Mouse (Mus musculus) cerebellum, adult 2 months (tissue): ENCODE results near the gene Kcnj6. TPM values are rescaled to one million over a fixed set of nuclear protein-coding genes. Genes with fewer than 3 reads are reported as not detected.

ENCODE experiments used
- DNase-seq, 2 experiments: peaks; one replicate each; pipeline ENCODE4 v3.0.0; 2021
- H3K27ac ChIP-seq: fragments of 200-500 bp; 2 replicates; pipeline ENCODE4 v1.5.1; 2012; ENCODE audit warnings: low read length, control low read depth, inconsistent platforms; ENCODE audit not compliant: insufficient read depth
- H3K27me3 ChIP-seq: fragments of 200-500 bp; 2 replicates; pipeline ENCODE4 v1.6.1; 2012; ENCODE audit warnings: inconsistent platforms, mild to moderate bottlenecking, low read length, moderate library complexity; ENCODE audit not compliant: control insufficient read depth, insufficient read depth
- H3K4me1 ChIP-seq: fragments of 200-500 bp; 2 replicates; pipeline ENCODE4 v1.6.1; 2011; ENCODE audit warnings: low read length; ENCODE audit not compliant: control insufficient read depth, insufficient read depth
- H3K4me3 ChIP-seq: fragments of 200-500 bp; replicated peaks from 2 replicates; pipeline ENCODE3; 2011; ENCODE audit warnings: mild to moderate bottlenecking, low read depth, low read length, control low read depth; ENCODE audit not compliant: insufficient read depth
- CTCF ChIP-seq: fragments of 200-500 bp; IDR thresholded peaks from 2 replicates; pipeline ENCODE4 v1.5.1; 2011; ENCODE audit warnings: low read depth, mild to moderate bottlenecking, control low read depth, low read length, moderate library complexity, borderline replicate concordance; ENCODE audit not compliant: insufficient read depth
- POLR2A ChIP-seq: fragments of 200-500 bp; IDR thresholded peaks from 2 replicates; pipeline ENCODE4 v1.6.1; 2011; ENCODE audit warnings: low read length, control low read depth, borderline replicate concordance; ENCODE audit not compliant: insufficient read depth
- WGBS: fragments of 180-500 bp; shearing (Covaris S2); methylation state at CpG from one replicate; pipeline ENCODE4 v1.1.7; 2018; 5-methylcytosine and 5-hydroxymethylcytosine counted together
- polyA plus RNA-seq: library from polyadenylated mRNA; depleted of rRNA; stranded (reverse); fragments of >200 nt; gene quantifications from 2 replicates; pipeline ENCODE4 v1.2.3, GENCODE M21; 2012

The Kcnj6 gene
- polyA plus RNA-seq, 1 experiment = 11.6 TPM

DNA sequence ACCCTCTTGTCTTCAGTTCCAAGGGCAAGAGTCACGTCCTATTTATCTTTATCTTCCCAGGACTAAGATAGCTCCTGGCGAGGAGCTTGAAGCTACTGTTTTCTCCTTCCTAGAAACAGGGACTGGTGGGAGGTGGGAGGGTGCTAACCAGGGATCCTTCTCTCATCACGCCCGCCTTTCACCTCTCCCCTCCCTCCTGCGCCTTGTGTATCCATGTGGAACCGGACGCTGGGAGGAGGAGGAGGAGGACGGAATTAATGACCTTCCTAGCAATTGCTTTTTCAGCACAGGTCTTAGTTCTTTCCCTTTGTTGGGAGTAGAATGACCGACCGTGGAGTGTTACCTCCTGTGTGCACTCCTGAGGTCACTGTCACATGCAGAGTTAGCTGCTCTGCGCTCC is 108.9 kb downstream of the Kcnj6 start:
- Histone ChIP-seq H3K27me3 (no peaks in the 10 kb centered on the region), H3K4me1 (peaks cover 28% of the 10 kb centered on the region), H3K27ac (no peak overlapping the region), H3K4me3 (no peak overlapping the region)
- no peak for TF ChIP-seq CTCF
- no peak for TF ChIP-seq POLR2A
- no peak for DNase-seq
- WGBS = 81% methylated on average over 11 of the region's 11 CpGs

DNA sequence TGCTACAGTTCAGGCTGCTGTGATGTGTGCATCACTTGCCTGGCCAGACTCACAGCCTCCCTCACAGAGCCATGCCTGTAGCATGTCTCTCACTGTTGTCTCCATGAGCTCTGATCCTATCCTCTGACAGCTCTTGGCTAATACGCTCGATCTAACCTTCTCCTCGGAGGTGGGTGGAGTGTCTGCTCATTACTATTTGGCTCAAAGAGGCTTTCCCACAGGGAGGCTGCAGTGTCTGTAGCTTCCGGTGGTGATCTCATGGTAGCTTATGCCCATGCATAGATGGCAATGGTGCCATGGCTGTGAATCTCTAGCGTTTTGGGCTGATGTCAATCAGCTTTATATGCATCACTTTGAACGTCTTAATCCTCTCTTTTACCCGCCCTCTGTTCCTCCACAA is 111.1 kb downstream of the Kcnj6 start:
- peak in 1 of 2 experiments; percentile 57 for DNase-seq
- TF ChIP-seq CTCF (no peak), POLR2A (no peak)
- no peak overlapping the region for H3K27ac ChIP-seq

DNA sequence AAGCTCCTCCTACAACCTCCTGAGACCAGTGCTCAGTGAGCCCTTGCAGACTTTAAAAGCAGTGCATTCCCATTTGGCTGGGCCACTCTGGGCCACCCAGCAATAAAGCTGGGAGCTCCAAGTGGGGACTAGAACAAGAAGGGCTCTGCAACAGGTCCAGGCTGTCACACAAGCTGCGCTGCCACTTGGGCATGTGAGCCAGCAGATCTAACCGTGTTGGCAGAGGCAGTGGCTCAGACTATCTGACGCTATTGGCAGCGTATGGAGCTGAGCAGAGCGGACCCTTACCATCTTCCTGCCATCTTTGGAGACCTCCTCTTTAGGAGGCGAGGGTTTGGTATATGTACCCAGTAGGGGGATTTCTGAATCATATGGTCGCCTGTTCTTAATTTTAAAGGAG is 112.4 kb downstream of the Kcnj6 start:
- H3K4me3 ChIP-seq = no peak overlapping the region
- DNase-seq = peak; percentile 71 to 80
- peaks cover 26% of the 10 kb centered on the region for H3K4me1 ChIP-seq
- no peaks in the 10 kb centered on the region for H3K27me3 ChIP-seq
- WGBS = 19% methylated on average over 7 of the region's 7 CpGs
- TF ChIP-seq POLR2A (no peak), CTCF (no peak)
- no peak overlapping the region for H3K27ac ChIP-seq

More for the DNA sequence above, 111.1 kb downstream of the Kcnj6 start:
- Histone ChIP-seq H3K4me1 (peaks cover 32% of the 10 kb centered on the region), H3K4me3 (no peak overlapping the region), H3K27me3 (no peaks in the 10 kb centered on the region)
- 26% methylated on average over 7 of the region's 7 CpGs for WGBS

DNA sequence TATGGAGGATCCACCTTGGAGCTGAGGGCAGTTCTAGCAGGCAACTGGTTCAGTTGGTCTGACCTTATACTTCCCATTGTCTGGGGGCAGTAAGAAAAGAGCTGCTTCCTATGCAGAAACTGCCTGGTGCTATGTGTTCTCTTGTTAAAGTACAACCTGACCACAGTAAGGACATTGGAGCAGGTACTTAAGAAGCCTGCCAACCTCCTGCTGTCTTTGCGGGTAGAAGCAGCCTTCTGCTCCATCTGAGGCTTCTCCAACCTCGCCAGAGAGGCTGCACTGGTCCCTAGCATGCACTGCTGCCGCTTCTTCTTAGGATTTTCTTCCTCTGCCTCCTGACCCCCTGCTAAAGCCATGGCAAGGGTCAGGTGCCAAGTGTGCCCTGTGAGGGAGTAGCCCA is 113.6 kb downstream of the Kcnj6 start:
- peaks cover 27% of the 10 kb centered on the region for H3K4me1 ChIP-seq
- no peak overlapping the region for H3K27ac ChIP-seq
- H3K27me3 ChIP-seq = no peaks in the 10 kb centered on the region
- DNase-seq = peak; percentile 60 to 78
- H3K4me3 ChIP-seq = no peak overlapping the region
- WGBS = 10% methylated on average over 3 of the region's 3 CpGs
- TF ChIP-seq POLR2A = no peak
- TF ChIP-seq CTCF = no peak

DNA sequence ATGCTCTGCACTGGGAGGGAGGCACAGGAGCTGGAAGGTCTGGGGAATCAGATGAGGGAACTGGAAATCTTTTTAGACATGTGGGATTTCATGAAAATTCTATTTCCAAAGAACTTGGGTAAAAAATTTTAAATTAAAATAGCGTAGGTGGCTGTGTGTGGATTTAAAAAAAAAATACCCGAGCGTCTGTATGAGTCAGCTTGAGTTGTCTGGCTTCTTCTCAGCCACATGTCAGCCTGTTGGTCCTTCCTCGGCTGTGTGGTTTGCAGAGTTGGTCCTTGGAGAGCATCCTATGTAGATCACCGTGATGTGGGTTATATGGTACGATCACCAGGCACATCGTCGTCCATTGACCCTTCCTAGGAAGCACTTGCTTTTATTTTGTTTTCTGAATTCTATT is 114.3 kb downstream of the Kcnj6 start:
- H3K27me3 ChIP-seq = no peaks in the 10 kb centered on the region
- H3K4me3 ChIP-seq = no peak overlapping the region
- no peak overlapping the region for H3K27ac ChIP-seq
- TF ChIP-seq CTCF (no peak), POLR2A (no peak)
- 70% methylated on average over 8 of the region's 8 CpGs for WGBS
- DNase-seq = no peak
- peaks cover 27% of the 10 kb centered on the region for H3K4me1 ChIP-seq

DNA sequence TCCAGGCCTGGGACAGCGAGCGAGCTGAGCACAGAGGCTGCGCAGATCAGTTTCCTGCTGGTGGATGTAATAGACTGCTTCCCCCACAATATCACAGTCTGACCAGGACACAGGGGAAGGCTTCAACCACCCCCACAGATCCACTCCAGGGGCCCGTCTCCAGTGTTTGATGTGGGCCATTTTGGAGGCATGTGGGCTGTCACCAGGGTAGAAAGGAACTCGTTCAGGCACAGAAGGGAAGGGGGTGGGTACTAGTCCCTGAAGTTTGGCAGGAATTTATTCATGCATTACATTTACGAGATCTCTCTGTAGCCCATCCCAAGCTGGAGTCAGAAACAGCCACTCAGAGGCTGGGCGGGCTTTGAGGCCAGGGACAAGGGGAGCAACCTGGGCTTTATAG is 115.4 kb downstream of the Kcnj6 start:
- TF ChIP-seq CTCF (no peak), POLR2A (no peak)
- Histone ChIP-seq H3K27me3 (no peaks in the 10 kb centered on the region), H3K27ac (no peak overlapping the region), H3K4me1 (peaks cover 27% of the 10 kb centered on the region), H3K4me3 (no peak overlapping the region)
- no peak for DNase-seq
- WGBS = 85% methylated on average over 7 of the region's 7 CpGs

DNA sequence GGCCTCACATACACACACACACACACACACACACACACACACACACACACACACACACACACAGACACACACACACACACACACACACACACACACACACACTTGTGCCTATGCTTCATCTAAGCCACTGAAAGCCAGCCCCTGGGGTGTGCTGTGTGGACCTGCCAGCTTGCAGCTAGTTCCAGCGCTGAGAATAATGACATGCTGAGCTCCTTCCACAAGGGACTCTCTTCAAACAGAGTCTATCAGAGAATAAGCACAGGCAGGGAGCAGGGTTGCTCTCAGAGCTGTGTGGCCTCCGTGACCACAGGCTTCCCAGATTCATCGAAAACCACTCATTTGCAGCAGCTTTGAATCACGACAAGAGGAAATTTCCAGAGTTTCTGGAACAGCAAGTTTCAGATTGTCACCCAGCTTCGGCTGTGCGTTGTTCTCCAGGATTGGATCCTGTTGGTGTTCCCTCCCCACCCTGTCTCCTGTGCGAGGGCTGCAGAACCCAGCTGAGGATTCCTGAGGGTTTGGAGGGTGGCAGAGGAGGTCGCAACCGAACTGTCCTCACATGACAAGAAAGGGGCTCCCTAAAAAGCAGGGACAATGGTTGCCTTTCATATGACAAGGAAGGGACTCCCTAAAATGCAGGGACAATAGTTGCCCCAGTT is 124.8 kb downstream of the Kcnj6 start:
- WGBS = 34% methylated on average over 9 of the region's 9 CpGs
- H3K4me1 ChIP-seq = peaks cover 30% of the 10 kb centered on the region
- no peak overlapping the region for H3K27ac ChIP-seq
- DNase-seq = no peak
- no peak overlapping the region for H3K4me3 ChIP-seq
- TF ChIP-seq CTCF = no peak
- TF ChIP-seq POLR2A = no peak
- no peaks in the 10 kb centered on the region for H3K27me3 ChIP-seq

DNA sequence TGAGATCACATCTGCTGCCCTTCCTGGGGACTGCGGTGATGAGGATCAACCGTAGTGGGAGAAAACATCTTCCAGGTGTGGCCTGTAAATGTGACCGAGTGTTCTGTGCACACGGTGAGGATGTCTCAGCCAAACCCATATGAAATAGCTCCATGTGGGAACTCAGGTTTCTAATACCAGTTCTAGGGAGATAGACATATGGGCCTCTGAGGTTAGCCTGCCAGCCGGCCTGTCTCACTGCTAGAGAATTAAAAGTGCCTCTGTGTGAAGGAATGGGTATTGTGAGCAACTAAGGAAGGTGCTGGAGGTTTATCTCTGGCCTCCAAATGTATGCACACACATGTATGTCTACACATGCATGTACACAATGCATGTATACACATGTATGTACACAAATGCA is 129.1 kb downstream of the Kcnj6 start:
- peak overlapping the region; percentile 8 for H3K27ac ChIP-seq
- TF ChIP-seq CTCF (no peak), POLR2A (no peak)
- H3K4me1 ChIP-seq = peaks cover 40% of the 10 kb centered on the region
- 19% methylated on average over 5 of the region's 5 CpGs for WGBS
- H3K27me3 ChIP-seq = no peaks in the 10 kb centered on the region
- peak in 1 of 2 experiments; percentile 47 for DNase-seq
- H3K4me3 ChIP-seq = no peak overlapping the region
